Mouse (Mus musculus) cortical plate, adult 2 months (tissue): ENCODE data around the gene Grb2.

Source experiments
- CTCF ChIP-seq: fragments of 200-500 bp; IDR thresholded peaks from 2 replicates; pipeline ENCODE4 v1.5.1; 2011; ENCODE audit warnings: mild to moderate bottlenecking, control low read depth, low read length; ENCODE audit not compliant: insufficient read depth; ENCODE audit errors: extremely low read depth
- POLR2A ChIP-seq: fragments of 200-500 bp; IDR thresholded peaks from 2 replicates; pipeline ENCODE4 v1.6.1; 2011; ENCODE audit warnings: mild to moderate bottlenecking, low read length, control low read depth; ENCODE audit not compliant: insufficient read depth; ENCODE audit errors: extremely low read depth

GRCm38 (mm10) chr11:115741070-115741469, 32.7 kb upstream of the Grb2 start:
- no peak for TF ChIP-seq POLR2A
- no peak for TF ChIP-seq CTCF
